Mouse (Mus musculus) hindbrain, embryonic 11.5 days (tissue): Measurements from ENCODE around the gene Aldh1b1. TPM values are rescaled to one million over a fixed set of nuclear protein-coding genes. Genes with fewer than 3 reads are reported as not detected.

ENCODE experiments used
- ATAC-seq: fragments of 200-750 bp; cut with Nextera tagmentation; 2 replicates; pipeline ENCODE4 v1.8.0; 2017; ENCODE audit warnings: mild to moderate bottlenecking, moderate TSS enrichment, moderate library complexity; ENCODE audit not compliant: low FRiP score
- DNase-seq: peaks from one replicate; pipeline ENCODE4 v3.0.0-alpha.2; 2015; ENCODE audit warnings: low spot score
- H3K27ac ChIP-seq: fragments of 300-500 bp; sonication (generic); 2 replicates; pipeline ENCODE4 v1.5.1; 2014; ENCODE audit warnings: mild to moderate bottlenecking, low read depth, low read length
- H3K27me3 ChIP-seq: fragments of 300-500 bp; sonication (generic); 2 replicates; pipeline ENCODE4 v1.6.1; 2014; ENCODE audit warnings: mild to moderate bottlenecking, low read length, moderate library complexity, mixed read lengths; ENCODE audit not compliant: control insufficient read depth, insufficient read depth
- H3K36me3 ChIP-seq: fragments of 300-500 bp; sonication (generic); 2 replicates; pipeline ENCODE4 v1.6.1; 2014; ENCODE audit warnings: mild to moderate bottlenecking, low read length, moderate library complexity, mixed read lengths; ENCODE audit not compliant: control insufficient read depth, insufficient read depth
- H3K4me1 ChIP-seq: fragments of 300-500 bp; sonication (generic); replicated peaks from 2 replicates; pipeline ENCODE4 v1.6.1; 2014; ENCODE audit warnings: low read length, mixed read lengths; ENCODE audit not compliant: control insufficient read depth, insufficient read depth
- H3K4me2 ChIP-seq: fragments of 300-500 bp; sonication (generic); replicated peaks from 2 replicates; pipeline ENCODE4 v1.6.1; 2014; ENCODE audit warnings: mild to moderate bottlenecking, low read depth, low read length
- H3K4me3 ChIP-seq: fragments of 300-500 bp; sonication (generic); 2 replicates; pipeline ENCODE4 v1.5.1; 2014; ENCODE audit warnings: low read depth, low read length
- H3K9ac ChIP-seq: fragments of 300-500 bp; sonication (generic); 2 replicates; pipeline ENCODE4 v1.6.1; 2014; ENCODE audit warnings: low read depth, low read length
- H3K9me3 ChIP-seq: fragments of 300-500 bp; sonication (generic); 2 replicates; pipeline ENCODE4 v1.6.1; 2016; ENCODE audit warnings: low read length; ENCODE audit not compliant: control insufficient read depth
- WGBS: fragments of 180-500 bp; shearing (Covaris S2); extraction: QIAGEN DNeasy Blood & Tissue Kit; methylation state at CpG from one replicate; pipeline ENCODE4 v1.1.7; 2014; 5-methylcytosine and 5-hydroxymethylcytosine counted together
- polyA plus RNA-seq: library from polyadenylated mRNA; unstranded; fragments of >200 nt; fragmentation: Nextera tagmentation; extraction: Ambion mirVana; gene quantifications from 2 replicates; pipeline ENCODE4 v1.2.1, GENCODE M21; 2014

Gene Aldh1b1
- polyA plus RNA-seq, 1 experiment from 2014 or later = 6.0 TPM

DNA sequence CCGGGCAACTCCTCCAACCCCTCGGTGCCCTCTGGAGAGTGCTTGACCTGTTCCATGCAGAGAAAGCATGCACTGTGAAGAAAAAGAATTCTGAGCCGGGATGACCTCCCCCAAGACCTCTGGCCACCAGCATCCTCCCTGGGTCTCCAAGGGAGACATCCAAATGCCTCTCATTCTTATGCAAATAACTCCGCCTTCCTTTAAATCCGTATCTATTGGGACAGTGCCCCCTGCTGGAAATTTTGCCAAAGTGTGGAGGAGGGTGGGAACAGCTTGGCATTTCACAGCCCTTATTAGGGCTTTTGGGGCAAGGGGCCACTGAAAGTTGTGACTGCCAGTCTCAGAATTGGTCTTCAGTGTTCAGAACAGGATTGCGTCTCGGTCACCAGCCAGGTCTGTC, 16.7 kb downstream of the Aldh1b1 start:
- Histone ChIP-seq H3K36me3 (no peaks in the 10 kb centered on the region), H3K4me2 (no peak overlapping the region), H3K4me1 (peaks cover 4% of the 10 kb centered on the region; the same call in 1 of the 2 replicates), H3K27ac (no peak overlapping the region), H3K9ac (no peak overlapping the region), H3K4me3 (no peak overlapping the region), H3K9me3 (no peaks in the 10 kb centered on the region), H3K27me3 (no peaks in the 10 kb centered on the region)
- 17% methylated on average over 7 of the region's 7 CpGs for WGBS
- DNase-seq = peak; percentile 83
- ATAC-seq = no peak

DNA sequence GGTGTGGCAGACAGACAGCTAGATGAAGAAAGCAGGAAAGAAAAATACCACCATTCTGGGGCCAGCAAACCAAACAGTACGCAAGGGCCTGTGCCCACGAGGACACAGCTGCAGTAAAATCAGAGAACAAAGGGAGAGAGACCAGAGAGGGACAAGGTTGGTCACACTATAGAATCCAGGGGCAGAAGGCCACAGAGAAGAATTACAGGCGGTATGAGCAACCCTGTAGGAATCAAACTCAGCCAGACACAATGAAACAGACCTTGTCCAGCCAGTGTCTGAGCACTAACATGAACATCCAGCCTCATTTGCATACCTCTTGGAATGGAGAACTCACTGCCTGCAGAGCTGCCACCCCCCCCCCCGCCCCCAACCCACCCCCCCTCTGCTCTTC, 20.0 kb downstream of the Aldh1b1 start:
- DNase-seq (peak; percentile 49), ATAC-seq (peak; percentile 51)
- WGBS = 5% methylated on average over 3 of the region's 4 CpGs
- Histone ChIP-seq H3K27ac (peak overlapping the region; percentile 95), H3K36me3 (no peaks in the 10 kb centered on the region), H3K4me2 (peak overlapping the region; percentile 34), H3K9ac (peak overlapping the region; percentile 44), H3K27me3 (no peaks in the 10 kb centered on the region), H3K4me3 (no peak overlapping the region), H3K9me3 (no peaks in the 10 kb centered on the region), H3K4me1 (peaks cover 10% of the 10 kb centered on the region; the same call in 1 of the 2 replicates)

GRCm38 (mm10) chr4:45819208-45819931, 20.5 kb downstream of the Aldh1b1 start:
- H3K9me3 ChIP-seq = no peaks in the 10 kb centered on the region
- DNase-seq (peak; percentile 78), ATAC-seq (peak; percentile 68)
- peak overlapping the region; percentile 34 for H3K4me2 ChIP-seq
- WGBS = 2% methylated on average over 17 of the region's 17 CpGs
- peak overlapping the region; percentile 44 for H3K9ac ChIP-seq
- peak overlapping the region; percentile 95 for H3K27ac ChIP-seq
- H3K4me3 ChIP-seq = peak overlapping the region; percentile 8; the same call in 1 of the 2 replicates
- H3K4me1 ChIP-seq = peaks cover 14% of the 10 kb centered on the region; the same call in 1 of the 2 replicates
- H3K27me3 ChIP-seq = no peaks in the 10 kb centered on the region; the same call in 1 of the 2 replicates
- H3K36me3 ChIP-seq = no peaks in the 10 kb centered on the region

DNA sequence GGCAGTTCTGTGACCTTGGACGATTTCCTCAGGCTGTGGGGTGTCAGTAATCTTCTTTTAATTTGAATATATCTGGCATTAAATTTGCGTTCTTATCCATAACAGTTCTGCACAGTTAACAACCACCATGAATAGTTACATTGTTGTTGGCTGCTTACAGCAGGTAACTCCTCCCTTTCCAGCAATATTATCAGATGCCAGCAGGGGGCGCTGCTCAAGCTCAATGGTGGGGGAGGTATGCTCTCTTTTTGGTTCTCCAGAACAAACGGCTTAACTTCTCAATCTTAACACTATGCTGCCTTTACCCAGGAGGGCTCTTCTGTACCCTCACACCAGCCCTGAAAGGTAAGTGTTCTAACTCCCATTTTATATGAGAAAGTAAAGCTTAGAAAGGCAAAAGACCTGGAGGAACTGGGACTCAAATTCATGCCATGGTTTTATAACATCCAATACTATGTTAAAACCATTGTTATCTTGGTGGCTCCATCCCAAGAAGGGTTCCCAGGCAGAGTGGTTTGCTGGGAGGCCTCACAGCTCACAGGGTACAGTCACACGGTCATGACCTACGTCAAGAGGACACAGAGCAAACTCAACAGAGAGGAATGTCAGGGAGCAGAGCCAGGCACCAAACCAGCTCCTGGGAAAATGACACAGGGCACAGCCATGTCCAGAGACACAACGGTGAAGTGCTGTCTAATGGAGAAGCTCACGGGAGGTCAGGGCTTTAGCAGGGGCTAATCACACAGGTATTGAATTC, 21.4 kb downstream of the Aldh1b1 start:
- DNase-seq (peak; percentile 88), ATAC-seq (no peak)
- Histone ChIP-seq H3K4me3 (peak overlapping the region; percentile 8; the same call in 1 of the 2 replicates), H3K9ac (no peak overlapping the region; the same call in 1 of the 2 replicates), H3K36me3 (no peaks in the 10 kb centered on the region), H3K4me2 (peak overlapping the region; percentile 34), H3K27ac (peak overlapping the region; percentile 95), H3K4me1 (peaks cover 14% of the 10 kb centered on the region; the same call in 1 of the 2 replicates), H3K27me3 (no peaks in the 10 kb centered on the region; the same call in 1 of the 2 replicates), H3K9me3 (no peaks in the 10 kb centered on the region)
- WGBS = 44% methylated on average over 8 of the region's 8 CpGs

DNA sequence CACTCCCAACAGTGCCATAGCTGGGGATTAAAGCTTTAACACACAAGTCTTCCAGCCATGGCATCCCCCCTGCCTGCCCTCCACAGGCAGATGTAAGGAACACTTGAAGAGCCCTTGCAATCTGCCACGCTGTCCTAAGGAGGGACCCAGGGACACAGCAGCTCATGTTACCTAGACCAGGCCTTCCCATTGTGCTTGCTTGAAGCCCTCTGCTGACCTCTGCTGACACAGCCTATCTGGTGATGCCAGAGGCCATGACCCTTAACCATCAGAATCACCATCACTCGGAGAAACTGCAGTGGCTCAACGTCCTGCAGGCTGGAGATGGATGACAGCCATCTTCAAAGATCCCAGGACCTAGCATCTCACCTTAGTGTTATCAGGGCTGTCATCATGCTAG, 23.2 kb downstream of the Aldh1b1 start:
- H3K27ac ChIP-seq = peak overlapping the region; percentile 93; the same call in 1 of the 2 replicates
- H3K4me3 ChIP-seq = no peak overlapping the region
- no peak overlapping the region for H3K9ac ChIP-seq
- no peaks in the 10 kb centered on the region for H3K9me3 ChIP-seq
- WGBS = 16% methylated on average over 3 of the region's 3 CpGs
- no peak for DNase-seq
- no peak for ATAC-seq
- peaks cover 13% of the 10 kb centered on the region for H3K27me3 ChIP-seq
- H3K4me2 ChIP-seq = no peak overlapping the region
- no peaks in the 10 kb centered on the region for H3K36me3 ChIP-seq
- peaks cover 17% of the 10 kb centered on the region for H3K4me1 ChIP-seq

DNA sequence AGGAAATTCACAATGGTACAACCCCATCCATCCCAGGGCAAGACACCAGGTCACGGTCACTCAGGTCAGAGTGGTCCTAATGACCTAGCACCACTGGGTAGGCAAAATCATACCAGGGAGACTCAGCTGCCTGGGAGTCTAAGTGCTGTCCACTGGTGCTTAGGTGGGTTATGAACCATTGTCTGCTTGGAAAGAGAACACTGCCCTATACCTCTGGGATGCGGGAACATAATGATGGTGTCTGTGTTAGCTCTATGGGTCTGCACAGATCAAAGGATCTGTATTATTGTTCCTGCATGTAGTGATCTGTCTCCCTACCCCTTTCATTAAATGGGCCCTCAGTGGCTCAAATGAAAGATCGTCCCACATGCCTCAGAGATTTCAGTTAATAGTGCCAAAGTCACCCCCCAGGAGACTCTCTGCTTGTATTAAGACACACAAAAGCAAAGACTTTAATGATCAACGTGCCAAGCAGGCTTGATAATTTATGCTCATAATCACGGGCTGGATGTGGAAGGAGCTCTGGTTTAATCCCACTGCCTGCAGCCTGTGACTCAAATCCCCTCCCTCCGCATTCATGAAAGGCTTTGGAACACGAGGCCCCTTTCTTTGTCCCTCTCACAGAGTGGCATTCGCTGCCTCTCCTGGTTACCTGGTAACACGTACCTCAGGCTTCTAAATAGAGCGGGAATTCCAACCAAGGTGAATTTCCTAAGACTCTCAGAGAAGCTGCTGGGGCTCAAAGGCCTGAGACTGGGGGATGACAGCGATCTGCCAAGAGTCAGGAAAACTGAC, 24.2 kb downstream of the Aldh1b1 start:
- peak overlapping the region; percentile 93 for H3K27ac ChIP-seq
- 18% methylated on average over 11 of the region's 11 CpGs for whole genome bisulfite sequencing
- ATAC-seq = no peak
- no peaks in the 10 kb centered on the region for H3K9me3 ChIP-seq
- H3K9ac ChIP-seq = peak overlapping the region; percentile 53
- H3K4me3 ChIP-seq = 0 out of 2 replicates have a peak overlapping the region, but pooled peaks have one; percentile 12
- peaks cover 17% of the 10 kb centered on the region for H3K4me1 ChIP-seq
- DNase-seq = peak; percentile 66
- H3K4me2 ChIP-seq = peak overlapping the region; percentile 34
- no peaks in the 10 kb centered on the region for H3K36me3 ChIP-seq
- peaks cover 23% of the 10 kb centered on the region for H3K27me3 ChIP-seq

GRCm38 (mm10) chr4:45824049-45824760, 25.4 kb downstream of the Aldh1b1 start:
- H3K4me1 ChIP-seq = peaks cover 13% of the 10 kb centered on the region
- H3K27me3 ChIP-seq = peaks cover 28% of the 10 kb centered on the region
- no peaks in the 10 kb centered on the region for H3K36me3 ChIP-seq
- DNase-seq (peak; percentile 71), ATAC-seq (peak; percentile 64)
- H3K9me3 ChIP-seq = no peaks in the 10 kb centered on the region
- peak overlapping the region; percentile 34 for H3K4me2 ChIP-seq
- H3K9ac ChIP-seq = peak overlapping the region; percentile 53; the same call in 1 of the 2 replicates
- peak overlapping the region; percentile 59; the same call in 1 of the 2 replicates for H3K4me3 ChIP-seq
- WGBS = 4% methylated on average over 10 of the region's 10 CpGs
- peak overlapping the region; percentile 93 for H3K27ac ChIP-seq
